Mouse (Mus musculus) thymus, postnatal 14 days (tissue): Measurements from ENCODE around the gene Cacna2d2.
A peak's percentile ranks its signal among the peaks of the same experiment; 100 is the strongest.

ENCODE experiments used
- DNase-seq: peaks from one replicate; pipeline ENCODE4 v3.0.0; 2021

Gene Cacna2d2

GRCm38 (mm10) chr9:107542352-107542686 lies 142.9 kb downstream of the Cacna2d2 start:
- DNase-seq = no peak

- DNase-seq = no peak
Measured at GRCm38 (mm10) chr9:107542721-107543120, 143.3 kb downstream of the Cacna2d2 start.

- no peak for DNase-seq
Measured at GRCm38 (mm10) chr9:107543299-107543698, 143.9 kb downstream of the Cacna2d2 start.

GRCm38 (mm10) chr9:107544196-107544700 lies 144.8 kb downstream of the Cacna2d2 start:
- no peak for DNase-seq

GRCm38 (mm10) chr9:107544729-107545128 lies 145.3 kb downstream of the Cacna2d2 start:
- DNase-seq = no peak

- DNase-seq = no peak
Measured at GRCm38 (mm10) chr9:107545199-107545598, 145.8 kb downstream of the Cacna2d2 start.

GRCm38 (mm10) chr9:107545602-107546001 lies 146.2 kb downstream of the Cacna2d2 start:
- peak; percentile 79 for DNase-seq

GRCm38 (mm10) chr9:107547026-107547425 lies 147.6 kb downstream of the Cacna2d2 start, which contains the start of gene Zmynd10:
Zmynd10 (plus strand) TSS chr9:107547298.
- peak; percentile 93 for DNase-seq

GRCm38 (mm10) chr9:107547957-107548356 lies 148.5 kb downstream of the Cacna2d2 start:
- DNase-seq = no peak

GRCm38 (mm10) chr9:107548820-107549219 lies 149.4 kb downstream of the Cacna2d2 start:
- DNase-seq = no peak

GRCm38 (mm10) chr9:107549297-107550074 lies 150.1 kb downstream of the Cacna2d2 start:
- no peak for DNase-seq

- no peak for DNase-seq
Measured at GRCm38 (mm10) chr9:107550491-107551116, 151.2 kb downstream of the Cacna2d2 start.

GRCm38 (mm10) chr9:107551117-107551889 lies 151.9 kb downstream of the Cacna2d2 start, which contains the start of gene Rassf1:
Rassf1 (plus strand) TSS chr9:107551555.
- DNase-seq = peak; percentile 83

GRCm38 (mm10) chr9:107551890-107552355 lies 152.5 kb downstream of the Cacna2d2 start:
- no peak for DNase-seq

- no peak for DNase-seq
Measured at GRCm38 (mm10) chr9:107552690-107553393, 153.4 kb downstream of the Cacna2d2 start.

GRCm38 (mm10) chr9:107553541-107554318 lies 154.3 kb downstream of the Cacna2d2 start:
- DNase-seq = peak; percentile 72

- DNase-seq = peak; percentile 97
Measured at GRCm38 (mm10) chr9:107554319-107554825, 155.0 kb downstream of the Cacna2d2 start.

GRCm38 (mm10) chr9:107555031-107555457 lies 155.6 kb downstream of the Cacna2d2 start:
- DNase-seq = no peak

- no peak for DNase-seq
Measured at GRCm38 (mm10) chr9:107555701-107556100, 156.3 kb downstream of the Cacna2d2 start.

- DNase-seq = no peak
Measured at GRCm38 (mm10) chr9:107556346-107556745, 156.9 kb downstream of the Cacna2d2 start.

GRCm38 (mm10) chr9:107563029-107563581 lies 163.7 kb downstream of the Cacna2d2 start, which contains the start of gene Tusc2:
Tusc2 (plus strand) TSS chr9:107563255.
- DNase-seq = peak; percentile 94
